Mouse (Mus musculus) layer of hippocampus, postnatal 25 days (tissue): ENCODE results near the gene Cgas. TPM values are rescaled to one million over a fixed set of nuclear protein-coding genes. Genes with fewer than 3 reads are reported as not detected.
A peak's percentile ranks its signal among the peaks of the same experiment; 100 is the strongest.

Experiments
- DNase-seq, 2 experiments: peaks; one replicate each; pipeline ENCODE4 v3.0.0; 2022; ENCODE audit warnings: mixed read lengths in 2 of 2, low spot score in 1 of 2; ENCODE audit errors: extremely low spot score in 1 of 2
- total RNA-seq, 2 experiments: library from RNA; stranded (reverse); gene quantifications; 2 replicates each; pipeline ENCODE4 v1.2.3; 2021

The Cgas gene
- total RNA-seq, 2 experiments from 2014 or later, result 0.74 to 1.2 TPM

DNA sequence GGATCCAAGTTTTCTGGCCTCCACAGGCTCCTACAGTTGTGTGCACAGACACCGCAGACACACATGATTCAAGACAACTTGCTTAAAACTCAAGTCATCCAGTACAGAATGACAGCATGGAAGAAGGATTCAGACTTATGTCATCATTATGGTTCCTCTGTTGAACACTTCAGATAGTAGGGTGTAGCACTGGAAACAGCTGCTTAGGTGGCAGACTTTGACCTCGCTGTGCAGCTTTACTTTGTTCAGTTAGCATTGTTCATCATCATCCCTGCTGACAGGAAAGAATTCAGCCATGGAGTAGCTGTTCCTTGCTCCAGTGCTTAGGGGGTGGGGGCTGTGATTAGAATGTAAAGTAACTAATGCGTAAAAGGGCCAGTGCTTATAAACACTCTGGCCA is 22.7 kb upstream of the Cgas start:
- DNase-seq, result no peak

DNA sequence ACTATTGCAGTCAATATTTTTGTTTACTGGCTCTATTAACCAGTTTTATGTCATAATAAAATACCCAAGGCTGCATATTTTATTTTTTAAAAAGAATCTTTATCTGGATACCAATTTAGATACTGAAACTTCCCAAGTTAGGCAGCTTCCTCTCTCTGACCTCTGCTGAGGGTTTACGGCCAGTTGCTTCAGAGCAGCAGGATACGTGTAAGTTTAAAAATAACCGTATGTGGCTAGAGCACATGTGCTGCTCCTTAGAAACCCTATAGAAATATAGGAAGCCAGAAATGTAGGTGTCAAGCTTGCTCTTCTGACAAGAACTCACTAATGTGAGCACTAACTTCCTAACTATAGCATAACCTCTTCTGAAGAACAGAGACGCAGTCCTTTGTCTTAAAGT is 20.3 kb upstream of the Cgas start:
- no peak for DNase-seq

DNA sequence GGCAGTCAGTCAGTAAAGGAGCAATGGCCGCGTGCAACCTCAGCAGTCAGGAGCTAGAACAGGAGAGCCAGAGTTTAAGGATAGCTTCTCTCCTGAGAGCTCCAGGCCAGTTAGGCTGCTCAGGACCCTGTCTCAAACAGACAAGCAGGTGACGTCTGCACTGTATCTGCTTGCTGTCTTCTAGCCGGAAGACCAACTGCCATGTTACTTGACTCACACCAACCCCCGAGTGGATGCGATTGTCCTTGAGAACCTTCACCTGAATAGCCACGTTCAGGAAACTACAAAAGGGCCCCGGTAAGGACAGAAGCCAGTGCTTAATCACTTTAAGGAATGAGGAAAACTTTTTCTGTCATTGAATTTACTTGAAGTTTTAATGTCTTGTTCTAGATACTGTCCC is 14.0 kb upstream of the Cgas start:
- DNase-seq, result no peak

DNA sequence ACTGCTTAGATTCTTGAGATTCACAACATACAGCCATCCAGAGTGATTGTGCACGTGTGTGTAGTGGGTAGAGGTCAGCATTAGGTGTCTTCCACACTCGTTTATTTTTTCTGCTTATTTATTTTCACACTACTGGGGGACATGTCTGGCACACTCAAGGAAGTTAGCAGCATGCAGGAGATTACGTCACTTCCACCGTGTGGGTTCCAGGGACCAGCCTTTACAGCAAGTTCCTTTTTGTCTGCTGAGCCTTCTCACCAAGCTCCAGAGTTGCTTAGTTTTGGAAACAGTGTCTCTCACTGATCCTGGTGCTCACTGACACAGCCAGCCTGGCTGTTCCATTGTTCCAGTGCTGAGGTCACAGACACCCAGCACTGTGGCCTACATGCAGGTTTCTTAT is 8.3 kb upstream of the Cgas start:
- no peak for DNase-seq

DNA sequence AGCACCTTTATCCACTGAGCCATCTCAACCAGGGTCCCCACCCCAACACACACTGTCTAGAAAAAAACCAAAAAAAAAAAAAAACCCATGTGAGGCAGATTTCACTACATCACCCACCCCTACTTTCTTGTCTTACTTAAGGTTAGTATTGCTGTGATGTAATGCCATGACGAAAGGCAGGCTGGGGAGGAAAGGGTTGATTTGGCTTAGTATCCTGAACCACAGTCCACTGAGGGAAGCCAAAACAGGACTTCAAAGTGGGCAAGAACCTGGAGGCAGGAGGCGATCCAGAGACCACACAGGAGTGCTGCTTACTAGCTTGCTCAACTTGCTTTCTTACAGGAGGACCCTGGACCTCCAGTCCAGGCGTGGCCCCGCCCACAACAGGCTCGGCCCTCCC is 7.4 kb upstream of the Cgas start:
- DNase-seq, result no peak

DNA sequence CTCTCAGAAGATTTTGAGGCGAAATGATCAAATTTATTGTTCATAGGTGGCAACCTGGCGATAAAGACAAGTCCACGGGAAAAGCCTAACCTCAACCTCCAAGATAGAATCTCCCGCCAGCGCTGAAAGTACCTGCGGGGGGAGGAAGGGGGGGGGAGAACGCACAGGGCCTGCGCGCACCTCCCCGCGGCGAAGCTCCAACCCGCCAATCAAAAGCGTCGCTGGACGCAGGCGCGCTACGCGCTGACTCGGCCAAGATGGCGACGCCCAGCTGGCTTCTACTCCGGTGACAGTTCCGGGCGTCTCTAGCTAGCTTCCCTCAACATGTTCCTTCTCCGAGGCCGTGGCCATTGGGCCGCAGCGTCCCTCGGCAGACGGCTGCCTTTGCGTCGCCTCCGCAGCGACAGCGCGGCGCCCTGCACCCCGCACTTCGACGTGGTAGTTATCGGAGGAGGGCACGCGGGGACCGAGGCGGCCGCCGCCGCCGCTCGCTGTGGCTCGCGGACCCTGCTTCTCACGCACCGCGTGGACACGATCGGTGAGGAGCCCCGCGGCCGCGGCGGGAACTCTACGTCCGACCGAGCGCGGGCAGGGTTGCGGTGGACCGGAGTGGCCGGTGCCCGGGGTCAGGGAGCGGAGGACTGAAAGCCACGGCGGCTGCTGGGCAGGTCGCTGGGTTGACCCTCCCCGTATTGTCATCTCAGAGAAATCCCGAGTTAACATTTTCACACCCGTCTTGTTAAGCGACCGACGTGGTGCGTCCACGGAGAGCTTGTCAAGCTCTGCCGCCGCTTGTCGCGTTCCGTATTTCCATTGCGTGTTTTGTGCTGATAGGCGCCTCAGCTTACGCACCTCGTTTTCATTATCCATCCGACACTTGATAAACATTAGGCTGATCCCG is 5.2 kb upstream of the Cgas start, which contains the start of the genes Mto1 and Gm17324:
Gene Mto1, plus strand, starts transcription at position 236 of the 901 bp plus-strand sequence.
Gene Gm17324, minus strand, starts transcription at position 814 of the 901 bp plus-strand sequence.
- peak; percentile 82 to 85 for DNase-seq

DNA sequence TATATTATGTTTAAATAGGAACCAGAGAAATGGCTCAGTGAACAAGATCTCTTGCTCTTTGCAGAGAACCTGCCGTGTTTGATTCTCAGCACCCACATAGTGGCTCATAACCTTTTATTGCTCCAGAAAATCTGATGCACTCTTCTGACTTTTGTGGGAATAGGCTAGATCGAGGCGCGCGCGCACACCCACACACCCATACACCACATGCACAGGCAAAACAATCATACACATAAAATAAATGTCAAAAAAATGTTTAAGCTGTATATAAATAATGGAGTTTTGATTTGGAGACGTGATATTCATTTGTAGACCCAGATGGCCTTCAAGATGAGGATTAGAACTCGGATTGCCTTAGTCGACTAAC is 4.6 kb upstream of the Cgas start:
- no peak for DNase-seq

DNA sequence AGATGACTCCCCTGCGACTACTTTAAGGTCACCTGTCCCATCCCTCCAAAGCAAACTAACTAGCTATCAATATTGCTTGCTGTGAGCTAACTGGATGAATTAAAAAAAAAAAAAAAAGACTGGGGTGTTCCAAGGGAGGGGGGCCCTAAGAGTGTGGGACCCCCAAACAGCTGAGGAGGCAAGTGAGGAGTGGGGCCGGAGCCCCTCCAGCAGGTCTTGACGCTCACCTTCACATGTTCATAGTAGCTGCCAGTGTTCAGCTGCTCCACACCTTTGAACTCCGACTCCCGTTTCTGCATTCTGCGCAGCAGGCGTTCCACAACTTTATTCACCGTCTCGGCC is 829 bp downstream of the Cgas start:
- DNase-seq, result no peak

DNA sequence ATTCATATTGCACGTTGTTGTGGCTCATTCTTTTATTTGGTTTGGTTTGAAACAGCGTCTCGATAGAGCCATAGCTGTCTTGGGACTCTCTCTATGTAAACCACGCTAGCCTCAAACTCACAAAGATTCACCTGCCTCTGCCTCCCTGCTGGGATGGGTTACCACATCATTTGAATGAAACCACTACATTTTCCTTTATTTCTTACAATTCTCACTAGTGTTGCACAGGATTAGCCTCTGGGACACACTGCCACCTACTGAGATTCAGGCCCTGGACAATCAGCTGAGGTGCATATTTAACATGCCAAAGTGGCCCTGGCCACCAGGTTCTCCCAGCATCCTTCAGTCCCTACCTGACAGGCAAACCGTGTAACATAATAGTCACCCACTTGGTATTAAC is 3.6 kb downstream of the Cgas start:
- DNase-seq, result no peak

DNA sequence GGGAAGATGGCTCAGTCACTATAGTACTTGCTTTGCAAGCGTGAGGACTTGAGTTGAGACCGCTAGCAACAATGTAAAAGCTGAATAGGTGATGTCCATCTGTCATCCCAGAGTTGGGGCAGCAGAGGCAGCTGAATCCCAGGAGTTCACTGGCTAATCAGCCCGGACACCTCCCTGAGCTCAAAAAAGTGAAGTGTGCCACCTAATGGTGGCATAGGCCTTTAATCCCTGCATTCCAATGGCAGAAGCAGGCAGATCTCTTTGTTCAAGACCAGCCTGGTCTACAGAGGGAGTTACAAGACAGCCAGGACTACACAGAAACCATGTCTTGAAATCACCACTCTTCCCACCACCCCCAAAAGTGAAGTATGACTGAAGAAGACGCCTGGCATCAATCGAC is 10.6 kb downstream of the Cgas start:
- DNase-seq, result no peak

DNA sequence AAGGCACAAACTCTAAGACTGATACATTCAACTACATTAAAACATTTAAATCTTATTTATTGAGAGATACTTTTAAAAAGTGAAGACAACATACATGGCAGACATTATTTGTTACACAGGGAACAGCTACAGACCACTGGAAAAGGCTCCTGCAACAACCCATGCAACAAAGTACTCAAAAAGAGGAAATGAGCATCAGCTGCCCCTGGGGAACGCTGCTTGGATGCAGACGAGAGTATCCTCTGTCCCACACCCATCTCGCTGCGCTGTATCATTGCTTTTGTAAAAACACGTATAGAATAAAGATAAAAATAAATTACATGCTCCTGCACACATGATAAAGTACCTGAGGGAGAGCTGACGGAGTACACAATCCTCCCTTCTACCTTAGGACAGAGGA is 12.6 kb downstream of the Cgas start:
- no peak for DNase-seq

DNA sequence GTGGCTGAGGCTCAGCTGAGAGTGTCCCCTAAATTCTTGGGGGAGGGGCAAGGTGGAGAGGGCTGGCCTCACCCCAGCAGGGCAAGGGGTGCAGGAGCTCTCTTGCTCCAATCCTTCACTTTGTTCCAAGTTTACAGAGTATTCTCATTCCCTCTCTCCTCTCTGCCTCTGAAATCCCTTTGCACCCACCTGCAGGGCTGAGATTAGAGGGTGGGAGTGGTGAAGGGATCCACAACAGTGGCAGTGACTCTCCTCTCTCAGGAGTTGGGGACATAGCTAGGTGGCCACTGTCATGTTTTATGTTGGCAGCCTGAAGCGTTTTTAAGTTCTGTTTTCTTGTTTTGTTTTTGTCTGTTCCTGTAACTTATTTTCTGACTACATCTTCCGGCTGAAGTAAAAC is 13.5 kb downstream of the Cgas start:
- no peak for DNase-seq

DNA sequence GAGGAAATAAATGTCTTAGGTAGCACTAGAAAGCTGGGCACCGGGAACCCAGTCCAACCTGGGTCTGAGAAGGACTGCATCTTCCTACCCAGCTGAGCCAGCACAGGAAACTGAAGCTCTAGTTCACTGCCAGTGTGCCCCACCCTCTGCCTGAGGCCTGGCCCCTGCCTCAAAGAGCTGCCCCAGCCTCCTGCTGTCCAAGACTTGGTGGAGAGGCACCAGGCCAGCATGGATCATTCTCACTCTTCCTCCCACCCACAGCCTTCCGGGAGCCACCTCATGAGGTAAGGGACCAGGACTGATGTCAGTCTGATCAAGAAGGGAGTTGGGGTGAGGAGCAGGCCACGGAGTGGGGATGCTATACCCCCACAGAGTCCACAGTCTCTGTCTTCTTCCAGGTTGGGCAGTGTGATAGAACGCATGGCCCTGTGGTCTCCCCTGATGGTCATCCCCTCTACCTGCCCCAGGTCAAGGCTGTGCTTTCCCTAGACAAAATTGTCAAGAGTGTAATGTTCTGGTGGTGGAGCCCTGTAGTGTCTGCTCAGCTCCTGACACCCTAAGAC is 14.1 kb downstream of the Cgas start:
- no peak for DNase-seq

DNA sequence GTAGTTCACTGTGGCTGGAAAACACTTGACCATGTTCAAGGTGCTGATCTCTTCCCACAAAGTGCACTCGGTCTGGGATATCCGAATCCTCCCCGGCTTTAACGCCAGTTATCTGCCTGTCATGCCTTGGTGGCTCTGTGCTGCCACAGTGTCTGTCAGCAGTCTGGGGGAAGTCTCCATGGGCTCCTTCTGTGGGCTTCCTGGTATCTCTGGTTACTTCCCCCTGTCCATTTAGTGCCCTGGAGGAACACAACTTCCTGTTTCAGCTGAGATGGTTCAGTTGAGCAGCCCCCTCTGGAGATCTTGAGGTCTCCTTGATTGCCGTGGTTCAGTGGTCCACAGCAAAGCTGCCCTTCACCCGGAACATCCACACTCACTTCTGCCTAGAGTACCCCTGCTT is 14.9 kb downstream of the Cgas start:
- no peak for DNase-seq

DNA sequence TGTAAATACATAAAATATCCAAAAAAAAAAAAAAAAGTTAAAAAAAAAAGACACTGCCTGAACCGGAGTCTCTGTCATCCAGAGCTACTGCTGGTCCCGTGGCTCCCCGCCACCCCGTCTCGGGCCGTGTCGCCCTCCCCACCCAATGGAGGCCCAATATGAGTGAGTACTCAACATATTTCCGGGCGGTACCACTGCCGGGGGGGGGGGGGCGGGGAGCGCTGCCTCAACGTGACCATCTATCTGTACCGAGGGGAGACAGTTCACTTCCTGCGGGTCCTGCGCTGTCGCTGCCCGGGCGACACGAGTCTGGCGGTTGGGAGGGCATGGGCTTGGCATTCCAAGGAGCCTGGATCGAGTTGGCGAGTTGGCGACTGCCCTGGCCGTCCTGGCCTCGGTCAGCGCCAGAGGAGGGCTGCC is 15.7 kb downstream of the Cgas start:
- DNase-seq, result no peak

DNA sequence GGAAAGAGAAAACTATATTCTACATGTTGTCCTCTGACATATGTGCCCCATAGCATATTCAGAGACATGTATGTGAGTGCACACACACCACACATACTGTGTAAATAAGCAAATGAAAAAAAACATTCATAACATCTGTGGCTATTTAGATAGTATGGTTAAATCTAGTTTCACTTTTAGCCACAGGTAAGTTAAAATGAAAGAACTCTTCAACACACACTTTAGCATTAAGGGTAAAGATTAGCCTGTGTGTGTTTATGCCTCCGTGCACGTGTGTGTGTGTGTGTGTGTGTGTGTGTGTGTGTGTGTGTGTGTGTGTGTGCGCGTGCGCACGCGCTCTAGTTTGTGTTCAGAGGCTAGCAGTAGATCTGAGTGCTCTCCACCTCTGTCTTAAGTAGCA is 41.4 kb downstream of the Cgas start:
- no peak for DNase-seq

DNA sequence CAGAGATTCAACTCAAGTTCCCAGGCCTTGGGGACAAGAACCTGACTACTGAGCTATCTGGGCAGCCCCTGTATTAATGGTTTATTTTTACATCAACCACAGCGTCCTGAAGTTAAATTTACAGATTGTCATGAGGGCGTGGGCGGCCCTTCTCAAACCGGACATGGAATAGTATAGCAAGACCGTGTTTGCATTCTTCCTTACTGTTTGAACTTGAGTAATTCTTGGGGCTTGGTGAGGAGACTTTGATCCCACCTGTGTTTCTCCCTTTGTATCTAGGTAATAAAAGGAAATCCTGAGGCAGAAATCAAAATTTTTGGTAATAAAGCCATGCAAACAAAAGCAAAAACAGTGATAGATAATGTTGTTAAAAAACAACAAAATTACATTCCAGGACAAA is 42.5 kb downstream of the Cgas start:
- no peak for DNase-seq

DNA sequence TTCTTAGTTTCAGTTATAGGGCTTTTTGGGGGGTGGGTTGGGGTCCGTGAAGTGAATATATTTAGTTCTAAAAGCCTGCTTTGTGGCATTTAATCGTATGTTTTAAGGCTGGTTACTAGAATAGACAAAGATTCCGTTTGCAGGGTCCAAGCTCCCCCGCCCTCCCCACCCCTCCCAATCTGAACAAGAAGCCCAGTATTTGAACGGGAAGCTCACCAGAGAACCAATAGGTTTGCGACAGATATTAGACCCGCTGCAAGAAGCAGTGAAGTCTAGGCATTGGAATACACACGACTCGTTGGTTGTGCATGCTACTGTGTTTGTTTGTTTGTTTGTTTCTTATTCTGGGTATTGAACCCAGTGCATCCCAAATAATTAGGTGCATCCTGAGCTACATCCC is 46.5 kb downstream of the Cgas start:
- no peak for DNase-seq

DNA sequence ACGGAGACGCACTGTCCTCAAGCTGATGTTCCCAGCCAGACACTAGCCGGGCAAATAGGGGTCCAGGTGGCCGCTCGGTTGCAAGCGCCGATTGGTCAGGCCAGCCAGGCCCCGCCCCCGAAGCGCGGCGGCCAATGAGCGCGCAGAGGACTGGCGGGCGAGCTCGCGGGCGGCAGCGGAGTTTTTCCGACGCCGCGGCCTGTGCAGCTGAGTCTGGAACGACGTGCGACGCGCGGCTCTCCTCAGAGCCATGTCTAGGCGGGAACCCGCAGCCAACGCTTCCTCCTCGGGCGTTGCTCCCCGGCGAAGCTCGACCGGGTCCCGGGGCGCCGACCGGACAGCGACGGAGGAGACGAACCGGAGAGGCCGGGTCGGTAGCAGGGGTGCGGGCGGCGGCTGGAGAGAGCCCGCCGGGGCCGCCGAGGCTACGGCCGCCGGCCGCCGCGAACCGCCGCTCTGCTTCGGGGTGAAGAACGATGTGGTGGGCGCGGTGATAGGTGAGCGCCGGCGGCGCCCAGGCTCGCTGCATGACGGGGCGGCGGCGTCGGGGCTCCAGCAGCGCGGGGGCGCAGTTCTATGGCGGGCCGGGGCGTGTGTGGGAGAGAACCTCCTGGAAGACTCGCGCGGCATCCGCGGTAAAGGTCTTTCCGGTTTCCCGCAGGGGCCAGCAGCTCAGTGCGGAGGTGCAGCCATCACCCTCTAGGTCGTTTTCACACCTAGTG is 47.2 kb downstream of the Cgas start, which contains the start of gene Ddx43:
Gene Ddx43, plus strand, starts transcription at position 148 of the 722 bp plus-strand sequence.
- DNase-seq, result peak; percentile 6 to 14

DNA sequence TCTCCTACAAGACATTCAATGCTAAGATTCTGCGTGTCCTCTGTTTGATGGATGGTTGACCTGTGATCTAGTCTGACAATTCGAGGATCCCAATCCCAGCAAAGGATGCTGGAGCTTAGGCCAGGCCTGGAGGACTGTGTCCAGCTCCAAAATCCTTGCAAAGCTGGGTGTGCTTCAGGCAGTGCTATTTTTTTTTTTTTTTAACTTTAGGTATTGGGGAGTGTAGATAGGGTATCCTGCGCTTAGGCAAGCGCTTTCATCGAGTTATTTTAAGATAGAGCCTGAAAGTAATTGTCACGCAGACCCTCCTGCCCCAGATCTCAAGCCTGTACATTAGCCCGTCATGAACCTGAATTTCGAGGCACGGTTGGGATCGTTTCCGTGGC is 47.8 kb downstream of the Cgas start:
- DNase-seq, result no peak

DNA sequence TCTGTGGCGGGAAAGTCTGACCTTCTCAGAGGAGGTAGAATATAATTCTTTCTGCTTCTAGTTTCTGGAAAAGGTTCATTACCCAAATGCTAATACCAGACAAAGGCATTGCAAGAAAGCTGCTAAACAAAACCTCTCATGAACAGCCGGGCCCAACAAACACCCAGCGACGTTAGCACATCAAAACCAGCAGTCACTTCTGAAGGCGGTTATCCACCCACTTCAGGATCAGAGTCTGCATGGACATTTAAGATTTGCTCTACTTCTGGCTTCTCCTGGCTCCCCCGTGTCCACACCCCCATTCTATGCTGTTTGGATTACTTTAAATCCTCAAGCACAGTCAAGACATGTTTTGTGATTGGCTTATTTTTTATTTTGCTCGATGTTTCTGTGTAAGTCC is 48.4 kb downstream of the Cgas start:
- DNase-seq, result no peak

DNA sequence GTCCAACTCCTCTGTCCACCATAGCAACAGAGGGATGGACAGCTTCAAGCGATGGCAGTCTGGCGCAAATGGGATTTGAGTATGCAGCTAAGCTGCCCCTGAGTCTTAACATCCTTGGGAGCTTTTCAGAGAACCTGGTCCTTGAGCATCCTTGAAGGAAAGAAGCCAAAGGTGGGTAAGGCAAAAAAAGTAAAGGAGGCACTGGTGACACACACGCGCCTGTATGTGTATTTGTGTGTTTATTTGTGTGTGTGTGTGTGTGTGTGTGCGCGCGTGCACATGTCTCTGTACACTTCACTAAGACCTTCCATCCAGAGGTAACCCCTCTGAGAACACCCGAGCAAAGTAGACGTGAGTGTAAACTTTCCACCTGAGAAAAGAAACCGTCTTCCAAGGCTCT is 49.3 kb downstream of the Cgas start:
- no peak for DNase-seq
